Comparison of ENCODE assay signal across 7 mouse cellular contexts in the genomic region with DNA sequence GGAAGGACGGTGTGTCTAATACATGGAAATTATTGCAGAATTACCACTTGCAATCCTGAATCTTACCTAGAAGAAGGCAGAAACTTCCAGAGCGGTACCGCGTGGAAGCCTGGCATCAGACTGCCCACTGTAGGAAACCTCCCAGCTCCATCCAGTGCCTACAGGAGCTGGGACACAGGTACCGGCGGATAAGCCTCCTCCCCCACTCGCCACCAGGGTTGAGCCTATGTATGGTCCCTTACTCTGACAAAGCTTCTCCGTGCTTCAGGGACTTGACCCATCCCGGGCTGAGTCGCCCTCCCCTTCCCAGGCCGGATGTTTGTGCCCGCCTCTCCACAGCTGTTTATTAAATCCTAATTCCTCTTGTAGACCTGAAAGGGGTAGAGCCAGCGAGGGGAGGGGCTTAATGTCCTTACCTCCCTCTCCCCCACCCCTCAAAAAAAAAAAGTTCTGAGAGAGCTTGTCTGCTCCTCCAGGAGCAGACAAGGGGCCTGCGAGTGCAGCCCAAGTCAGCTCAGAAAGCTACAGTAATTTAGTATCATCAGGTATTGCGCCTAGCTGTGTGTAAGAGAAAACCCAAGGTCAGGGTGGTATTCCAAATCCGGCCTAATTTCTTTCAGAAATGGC. TPM values are rescaled to one million over a fixed set of nuclear protein-coding genes. Genes with fewer than 3 reads are reported as not detected.
A peak's percentile ranks its signal among the peaks of the same experiment; 100 is the strongest.
DNase-seq lines count a peak whose midpoint lies in the region; ATAC-seq and TF ChIP-seq lines count a peak whose summit lies in the region.

No protein-coding gene starts in this region.

- ATAC-seq in hindbrain, embryonic 13.5 days (ENCODE audit: low FRiP score), result no peak

- no peaks in the 10 kb centered on the region for H3K27me3 ChIP-seq in MEL (ENCODE audit: control insufficient read depth in 1 of 2, insufficient read depth in 2 of 2, low read length in 2 of 2)
- H3K27me3 ChIP-seq in hindbrain, embryonic 13.5 days, result no peaks in the 10 kb centered on the region

- TF ChIP-seq RAD21 in MEL (IDR thresholded peaks at IDR 0.05; ENCODE audit: low read depth, low read length), result peak; percentile 10

- H3K9ac ChIP-seq in MEL (ENCODE audit: control insufficient read depth, low read depth, low read length, poor library complexity, severe bottlenecking), result peak overlapping the region; percentile 70
- H3K9ac ChIP-seq in hindbrain, embryonic 13.5 days, result peak overlapping the region; percentile 49; the same call in 1 of the 2 replicates

- H3K27ac ChIP-seq in MEL (ENCODE audit: control insufficient read depth, low read depth, low read length), result peak overlapping the region; percentile 76
- H3K27ac ChIP-seq in hindbrain, embryonic 13.5 days, result no peak overlapping the region

- peaks cover 0 to 6% of the 10 kb centered on the region in 2 experiments; a peak in 2 of 4 replicates for H3K4me1 ChIP-seq in MEL (ENCODE audit: control insufficient read depth in 1 of 2, insufficient read depth in 2 of 2, low read length in 2 of 2)
- H3K4me1 ChIP-seq in hindbrain, embryonic 13.5 days (replicated peaks), result peaks cover 9% of the 10 kb centered on the region

- DNase-seq in MEL (ENCODE audit: low read depth, low spot score), result no peak
- peak; percentile 22 for DNase-seq in embryo, embryonic 11 days
- peak; percentile 34 for DNase-seq in lung, postnatal 14 days
- DNase-seq in urinary bladder, postnatal 4 days (ENCODE audit: low spot score in 2 of 2), result no peak
- no peak for DNase-seq in frontal cortex, postnatal 14 days (ENCODE audit: low spot score in 2 of 2)
- DNase-seq in left cerebral cortex, adult 9 months (ENCODE audit: low spot score in 2 of 2), result no peak

- H3K79me2 ChIP-seq in MEL (ENCODE audit: control insufficient read depth, insufficient read depth, low read length, poor library complexity), result no peaks in the 10 kb centered on the region; the same call in 1 of the 2 replicates

- no peaks in the 10 kb centered on the region for H3K9me3 ChIP-seq in MEL (replicated peaks; ENCODE audit: insufficient read depth, low read length)
- H3K9me3 ChIP-seq in hindbrain, embryonic 13.5 days, result no peaks in the 10 kb centered on the region

- 33% methylated on average over 16 of the region's 16 CpGs for WGBS in hindbrain, embryonic 13.5 days

- H3K36me3 ChIP-seq in MEL (ENCODE audit: control insufficient read depth in 1 of 2, insufficient read depth in 2 of 2, low read length in 2 of 2), result peaks cover 0 to 6% of the 10 kb centered on the region in 2 experiments; a peak in 2 of 4 replicates
- H3K36me3 ChIP-seq in hindbrain, embryonic 13.5 days, result no peaks in the 10 kb centered on the region

- no peak for TF ChIP-seq EP300 in MEL (IDR thresholded peaks at IDR 0.05; ENCODE audit: low read depth in 1 of 2, low read length in 2 of 2)

- TF ChIP-seq CTCF in MEL (IDR thresholded peaks at IDR 0.05 in 2 of 3, conservative IDR thresholded peaks at IDR 0.05 in 1 of 3; ENCODE audit: control insufficient read depth in 1 of 3, insufficient read depth in 1 of 3, low read depth in 2 of 3, low read length in 3 of 3, poor library complexity in 1 of 3, severe bottlenecking in 1 of 3), result no peak; a peak in 1 of 6 replicates

- peak overlapping the region; percentile 65 to 70 for H3K4me3 ChIP-seq in MEL (ENCODE audit: control insufficient read depth in 1 of 2, insufficient read depth in 1 of 2, low read depth in 2 of 2, low read length in 2 of 2)
- H3K4me3 ChIP-seq in hindbrain, embryonic 13.5 days, result peak overlapping the region; percentile 36

- TF ChIP-seq POLR2A in MEL (IDR thresholded peaks at IDR 0.05; ENCODE audit: control insufficient read depth in 1 of 2, insufficient read depth in 1 of 2, low read depth in 1 of 2, low read length in 2 of 2, poor library complexity in 1 of 2), result 0 out of 4 replicates have a peak, but pooled peaks of 1 of the 2 experiments have one; percentile 17

- peak overlapping the region; percentile 62 for H3K4me2 ChIP-seq in hindbrain, embryonic 13.5 days

TF ChIP-seq in MEL, 35 proteins besides CTCF, POLR2A, EP300 and RAD21:
- TF ChIP-seq CHD2 (IDR thresholded peaks at IDR 0.05; ENCODE audit: low read length) (no peak), ZMIZ1 (IDR thresholded peaks at IDR 0.05; ENCODE audit: low read depth, low read length) (no peak), TBP (IDR thresholded peaks at IDR 0.05; ENCODE audit: low read depth, low read length) (no peak), TCF12 (IDR thresholded peaks at IDR 0.05; ENCODE audit: low read depth, low read length) (no peak; the same call in 1 of the 2 replicates), GABPA (IDR thresholded peaks at IDR 0.05; ENCODE audit: low read depth, low read length) (no peak), NRF1 (IDR thresholded peaks at IDR 0.05; ENCODE audit: insufficient read depth, low read depth, low read length, poor library complexity, severe bottlenecking) (no peak), TAL1 (IDR thresholded peaks at IDR 0.05; ENCODE audit: low read length) (no peak), POLR2AphosphoS5 (IDR thresholded peaks at IDR 0.05; ENCODE audit: borderline replicate concordance, low read depth, low read length) (no peak), ELF1 (IDR thresholded peaks at IDR 0.05; ENCODE audit: low read depth, low read length) (no peak), GATA1 (IDR thresholded peaks at IDR 0.05; ENCODE audit: low read depth, low read length) (no peak), MAZ (IDR thresholded peaks at IDR 0.05; ENCODE audit: low read depth, low read length) (0 out of 2 replicates have a peak, but pooled peaks have one; percentile 16), MYC (IDR thresholded peaks at IDR 0.05; ENCODE audit: low read depth, low read length) (no peak), BHLHE40 (IDR thresholded peaks at IDR 0.05; ENCODE audit: borderline replicate concordance, low read depth, low read length) (0 out of 2 replicates have a peak, but pooled peaks have one; percentile 13), E2F4 (IDR thresholded peaks at IDR 0.05; ENCODE audit: borderline replicate concordance, low read depth, low read length) (no peak), UBTF (IDR thresholded peaks at IDR 0.05; ENCODE audit: borderline replicate concordance, insufficient read depth, low read depth, low read length) (no peak), KAT2A (conservative IDR thresholded peaks at IDR 0.05; ENCODE audit: low read depth, low read length) (no peak), MAX (IDR thresholded peaks at IDR 0.05; ENCODE audit: low read length) (no peak), MAFK (IDR thresholded peaks at IDR 0.05; ENCODE audit: borderline replicate concordance, low read depth, low read length) (no peak), ETS1 (IDR thresholded peaks at IDR 0.05; ENCODE audit: low read depth, low read length) (no peak), ZKSCAN1 (IDR thresholded peaks at IDR 0.05; ENCODE audit: low read depth, low read length) (no peak), ZNF384 (IDR thresholded peaks at IDR 0.05; ENCODE audit: low read depth, low read length) (peak; percentile 69), ZC3H11A (IDR thresholded peaks at IDR 0.05; ENCODE audit: low read depth, low read length) (no peak), SMC3 (IDR thresholded peaks at IDR 0.05; ENCODE audit: low read depth, low read length) (peak; percentile 5; the same call in 1 of the 2 replicates), USF2 (IDR thresholded peaks at IDR 0.05; ENCODE audit: borderline replicate concordance in 1 of 2, insufficient read depth in 1 of 2, low read depth in 1 of 2, low read length in 2 of 2) (no peak), NELFE (IDR thresholded peaks at IDR 0.05; ENCODE audit: low read depth, low read length) (no peak), HCFC1 (IDR thresholded peaks at IDR 0.05; ENCODE audit: low read depth, low read length) (no peak), MXI1 (IDR thresholded peaks at IDR 0.05; ENCODE audit: low read depth, low read length) (peak; percentile 46; the same call in 1 of the 2 replicates), RCOR1 (IDR thresholded peaks at IDR 0.05; ENCODE audit: low read depth, low read length) (no peak), SIN3A (IDR thresholded peaks at IDR 0.05; ENCODE audit: low read length) (0 out of 2 replicates have a peak, but pooled peaks have one; percentile 12), JUND (IDR thresholded peaks at IDR 0.05; ENCODE audit: low read depth, low read length) (no peak), USF1 (IDR thresholded peaks at IDR 0.05; ENCODE audit: low read depth, low read length) (no peak), CHD1 (IDR thresholded peaks at IDR 0.05; ENCODE audit: low read depth, low read length) (0 out of 2 replicates have a peak, but pooled peaks have one; percentile 47), POLR2AphosphoS2 (IDR thresholded peaks at IDR 0.05; ENCODE audit: low read length) (no peak), MEF2A (IDR thresholded peaks at IDR 0.05; ENCODE audit: extremely low read depth, insufficient replicate concordance, low read depth, low read length, poor library complexity, severe bottlenecking) (no peak), MYB (IDR thresholded peaks at IDR 0.05; ENCODE audit: low read depth, low read length) (no peak)

RNA-seq across cellular contexts. Expression of gene Hnf1a, which starts 9.3 kb away (rescaled TPM):
- 0.08 TPM in 1 of 2 replicates, not detected in the other for total RNA-seq in MEL (2012; rRNA removed)
- polyA plus RNA-seq in MEL (2012; ENCODE audit: insufficient read depth in 1 of 2, insufficient read length in 2 of 2, low read depth in 1 of 2, low replicate concordance in 2 of 2, missing spikeins in 1 of 2), result under 1 TPM in 1 of 2 experiments, not detected in 1; 0.28 TPM
- 0.10 TPM in 1 of 2 replicates, not detected in the other for polyA plus RNA-seq in hindbrain, embryonic 13.5 days (2015; fragmentation: Nextera tagmentation; extraction: Ambion mirVana)

RNA-seq across cellular contexts. Expression of gene Sppl3, which starts 30.7 kb away (rescaled TPM):
- 25.8 and 29.5 TPM in 2 replicates for total RNA-seq in MEL (2012; rRNA removed)
- 10 to 100 TPM in 1 of 2 experiments, not detected in 1; 50.9 TPM for polyA plus RNA-seq in MEL (2012; ENCODE audit: insufficient read depth in 1 of 2, insufficient read length in 2 of 2, low read depth in 1 of 2, low replicate concordance in 2 of 2, missing spikeins in 1 of 2)
- polyA plus RNA-seq in hindbrain, embryonic 13.5 days (2015; fragmentation: Nextera tagmentation; extraction: Ambion mirVana), result 15.8 and 16.5 TPM in 2 replicates

RNA-seq across cellular contexts. Expression of gene 2210016L21Rik, which starts 38.3 kb away (rescaled TPM):
- 14.4 and 16.2 TPM in 2 replicates for total RNA-seq in MEL (2012; rRNA removed)
- 10 to 100 TPM in 1 of 2 experiments, not detected in 1; 46.1 TPM for polyA plus RNA-seq in MEL (2012; ENCODE audit: insufficient read depth in 1 of 2, insufficient read length in 2 of 2, low read depth in 1 of 2, low replicate concordance in 2 of 2, missing spikeins in 1 of 2)
- polyA plus RNA-seq in hindbrain, embryonic 13.5 days (2015; fragmentation: Nextera tagmentation; extraction: Ambion mirVana), result 107 and 110 TPM in 2 replicates

RNA-seq across cellular contexts. Expression of gene Oasl1, which starts 57.2 kb away (rescaled TPM):
- 8.2 and 11.5 TPM in 2 replicates for total RNA-seq in MEL (2012; rRNA removed)
- 10 to 100 TPM in 1 of 2 experiments, not detected in 1; 33.3 TPM for polyA plus RNA-seq in MEL (2012; ENCODE audit: insufficient read depth in 1 of 2, insufficient read length in 2 of 2, low read depth in 1 of 2, low replicate concordance in 2 of 2, missing spikeins in 1 of 2)
- 0.21 and 0.57 TPM in 2 replicates for polyA plus RNA-seq in hindbrain, embryonic 13.5 days (2015; fragmentation: Nextera tagmentation; extraction: Ambion mirVana)

Comparison
In these comparisons a context has a peak if more than half of its experiments do, and no peak if none do; other contexts are left out.
1. DNase-seq: peak in embryo, embryonic 11 days (single experiment) and lung, postnatal 14 days (single experiment); none in MEL (single experiment), urinary bladder, postnatal 4 days (0 of 2), frontal cortex, postnatal 14 days (0 of 2) and left cerebral cortex, adult 9 months (0 of 2).